Mouse (Mus musculus): ENCODE measurements around the gene Lif. TPM values are rescaled to one million over a fixed set of nuclear protein-coding genes. Genes with fewer than 3 reads are reported as not detected.
A peak's percentile ranks its signal among the peaks of the same experiment; 100 is the strongest.

The Lif gene
- polyA plus RNA-seq, 1 experiment from 2014 or later = not detected

DNA sequence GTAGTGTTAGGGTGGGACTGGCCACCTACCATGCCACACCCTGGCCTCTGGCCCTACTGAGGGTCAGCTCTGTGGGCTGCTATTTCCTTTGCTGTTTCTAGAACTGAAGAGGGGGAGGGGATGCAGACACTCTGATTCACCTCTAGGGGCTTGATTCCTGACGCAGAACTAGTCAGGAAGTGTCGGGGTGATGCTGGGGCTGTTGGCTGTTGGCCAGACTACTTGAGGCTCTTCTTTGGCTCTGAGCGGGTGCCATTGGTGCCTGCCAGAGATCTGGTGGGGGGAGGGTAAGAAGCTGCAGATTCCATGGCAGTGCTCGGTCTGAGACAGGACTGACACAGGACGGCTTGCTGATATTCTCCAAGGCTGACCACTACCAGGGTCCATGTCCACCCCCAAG, 4.6 kb downstream of the Lif start:
- H3K4me1 ChIP-seq (replicated peaks; ENCODE audit: control insufficient read depth, insufficient read depth, low read length) = peaks cover 16% of the 10 kb centered on the region
- no peak overlapping the region for H3K27ac ChIP-seq (ENCODE audit: low read depth, low read length)
- no peak overlapping the region for H3K4me3 ChIP-seq (ENCODE audit: low read depth, low read length)
- H3K36me3 ChIP-seq (ENCODE audit: control insufficient read depth, insufficient read depth, low read length) = no peaks in the 10 kb centered on the region
- peaks cover 25% of the 10 kb centered on the region for H3K27me3 ChIP-seq (replicated peaks; ENCODE audit: control insufficient read depth, insufficient read depth, low read length)
- H3K9me3 ChIP-seq (ENCODE audit: control insufficient read depth, low read length) = no peaks in the 10 kb centered on the region
- 37% methylated on average over 5 of the region's 5 CpGs for WGBS
- ATAC-seq (replicated peaks; ENCODE audit: low FRiP score) = no peak
- no peak for DNase-seq (ENCODE audit: low spot score)
- H3K9ac ChIP-seq (ENCODE audit: low read depth, low read length) = no peak overlapping the region
- H3K4me2 ChIP-seq = no peak overlapping the region; the same call in 1 of the 2 replicates

DNA sequence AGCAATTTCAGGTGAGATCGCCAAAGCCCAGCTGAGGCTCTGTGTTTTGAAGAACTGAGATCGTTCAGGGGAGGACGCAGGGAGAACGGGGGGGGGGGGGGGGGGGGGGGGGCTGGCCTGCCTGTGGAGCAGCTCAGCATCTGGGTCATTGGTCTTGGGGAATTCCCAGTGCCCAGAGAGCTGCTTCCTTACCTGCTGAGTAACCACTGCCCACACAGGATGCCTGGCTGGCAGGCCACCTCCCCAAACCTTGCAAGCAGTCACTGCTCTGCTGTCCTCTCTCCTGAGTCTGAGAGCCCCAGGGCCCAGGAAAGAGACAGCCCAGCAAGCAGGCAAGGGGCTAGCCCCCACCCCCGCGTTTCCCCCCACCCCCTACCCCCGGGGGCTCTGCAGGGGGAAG, 5.5 kb downstream of the Lif start:
- Histone ChIP-seq H3K9me3 (ENCODE audit: control insufficient read depth, low read length) (no peaks in the 10 kb centered on the region), H3K4me2 (no peak overlapping the region), H3K36me3 (ENCODE audit: control insufficient read depth, insufficient read depth, low read length) (no peaks in the 10 kb centered on the region), H3K27ac (ENCODE audit: low read depth, low read length) (no peak overlapping the region), H3K4me3 (ENCODE audit: low read depth, low read length) (no peak overlapping the region), H3K4me1 (replicated peaks; ENCODE audit: control insufficient read depth, insufficient read depth, low read length) (peaks cover 16% of the 10 kb centered on the region), H3K9ac (ENCODE audit: low read depth, low read length) (no peak overlapping the region), H3K27me3 (replicated peaks; ENCODE audit: control insufficient read depth, insufficient read depth, low read length) (peaks cover 34% of the 10 kb centered on the region)
- WGBS = 22% methylated on average over 6 of the region's 7 CpGs
- no peak for DNase-seq (ENCODE audit: low spot score)
- ATAC-seq (replicated peaks; ENCODE audit: low FRiP score) = no peak

- no peak overlapping the region for H3K4me3 ChIP-seq (ENCODE audit: low read depth, low read length)
- H3K4me2 ChIP-seq = no peak overlapping the region
- WGBS = 32% methylated on average over 1 of the region's 1 CpGs
- peaks cover 39% of the 10 kb centered on the region for H3K27me3 ChIP-seq (replicated peaks; ENCODE audit: control insufficient read depth, insufficient read depth, low read length)
- no peak overlapping the region for H3K9ac ChIP-seq (ENCODE audit: low read depth, low read length)
- no peaks in the 10 kb centered on the region for H3K36me3 ChIP-seq (ENCODE audit: control insufficient read depth, insufficient read depth, low read length)
- no peaks in the 10 kb centered on the region for H3K9me3 ChIP-seq (ENCODE audit: control insufficient read depth, low read length)
- DNase-seq (ENCODE audit: low spot score) (no peak), ATAC-seq (replicated peaks; ENCODE audit: low FRiP score) (no peak)
- H3K27ac ChIP-seq (ENCODE audit: low read depth, low read length) = no peak overlapping the region
- peaks cover 16% of the 10 kb centered on the region for H3K4me1 ChIP-seq (replicated peaks; ENCODE audit: control insufficient read depth, insufficient read depth, low read length)
These were observed 5.9 kb downstream of the Lif start for GRCm38 (mm10) chr11:4263296-4263695.

DNA sequence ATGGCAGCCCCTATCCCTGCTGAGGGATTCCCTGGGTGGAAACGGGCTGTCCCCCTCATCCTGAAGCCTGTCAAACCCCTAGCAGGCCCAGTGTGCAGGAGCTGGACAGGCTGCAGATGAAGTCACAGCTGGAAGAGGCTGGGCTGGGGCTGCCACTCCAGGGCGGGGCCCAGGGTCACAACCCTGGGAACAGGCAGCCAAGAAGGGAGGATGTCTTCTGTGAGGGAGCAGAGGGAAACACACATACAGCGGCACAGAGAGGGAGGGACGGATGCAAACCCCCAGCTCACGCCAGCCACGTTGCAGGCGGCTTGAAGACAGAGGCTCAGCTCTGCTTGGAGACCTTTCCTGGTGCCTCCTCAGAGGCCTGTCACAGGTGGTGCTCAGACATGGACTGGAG, 6.7 kb downstream of the Lif start:
- ATAC-seq (replicated peaks; ENCODE audit: low FRiP score) (no peak), DNase-seq (ENCODE audit: low spot score) (no peak)
- H3K27me3 ChIP-seq (replicated peaks; ENCODE audit: control insufficient read depth, insufficient read depth, low read length) = peaks cover 46% of the 10 kb centered on the region
- no peaks in the 10 kb centered on the region for H3K9me3 ChIP-seq (ENCODE audit: control insufficient read depth, low read length)
- peaks cover 16% of the 10 kb centered on the region for H3K4me1 ChIP-seq (replicated peaks; ENCODE audit: control insufficient read depth, insufficient read depth, low read length)
- no peak overlapping the region for H3K9ac ChIP-seq (ENCODE audit: low read depth, low read length)
- H3K4me2 ChIP-seq = no peak overlapping the region
- no peaks in the 10 kb centered on the region for H3K36me3 ChIP-seq (ENCODE audit: control insufficient read depth, insufficient read depth, low read length)
- WGBS = 70% methylated on average over 7 of the region's 7 CpGs
- H3K27ac ChIP-seq (ENCODE audit: low read depth, low read length) = no peak overlapping the region
- no peak overlapping the region for H3K4me3 ChIP-seq (ENCODE audit: low read depth, low read length)

DNA sequence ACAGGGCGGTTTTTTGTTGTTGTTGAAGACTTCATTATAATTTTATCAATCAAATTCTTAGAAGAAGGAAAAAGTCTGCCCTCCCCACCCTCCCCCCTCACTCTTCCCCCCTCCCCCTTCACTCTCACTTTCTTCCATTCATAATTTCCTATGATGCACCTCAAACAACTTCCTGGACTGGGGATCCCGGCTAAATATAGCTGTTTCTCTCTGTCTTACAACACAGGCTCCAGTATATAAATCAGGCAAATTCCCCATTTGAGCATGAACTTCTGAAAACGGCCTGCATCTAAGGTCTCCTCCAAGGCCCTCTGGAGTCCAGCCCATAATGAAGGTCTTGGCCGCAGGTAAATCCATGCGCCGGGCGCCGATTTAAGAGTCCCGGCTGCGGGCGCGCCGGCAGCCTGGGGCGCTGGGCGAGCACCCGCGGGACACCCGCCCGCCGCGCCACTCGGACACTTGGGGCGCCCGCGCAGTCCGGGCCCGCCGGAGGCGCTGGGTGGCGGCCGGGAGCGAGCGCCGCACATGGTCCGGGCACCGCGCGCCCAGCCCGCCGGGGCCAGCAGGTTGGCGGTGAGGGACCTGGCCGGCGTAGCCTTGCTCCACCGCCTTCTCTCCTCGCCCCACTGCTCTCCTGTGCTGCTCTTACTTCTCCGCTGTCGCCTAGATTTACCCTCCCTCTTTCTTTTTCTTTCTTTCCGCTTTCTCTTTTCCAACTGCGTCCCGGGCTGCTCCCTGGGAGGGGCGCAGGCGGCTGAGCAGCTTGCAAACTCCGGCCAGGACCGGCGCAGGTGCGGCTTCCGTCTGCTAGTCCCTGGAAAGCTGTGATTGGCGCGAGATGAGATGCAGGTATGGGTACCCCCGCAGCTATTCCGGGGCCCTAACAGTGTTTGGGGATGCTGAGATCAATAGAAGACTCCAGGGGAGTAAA, 9.2 kb downstream of the Lif start:
- no peak overlapping the region for H3K27ac ChIP-seq (ENCODE audit: low read depth, low read length)
- peaks cover 12% of the 10 kb centered on the region for H3K4me1 ChIP-seq (replicated peaks; ENCODE audit: control insufficient read depth, insufficient read depth, low read length)
- WGBS = 1% methylated on average over 58 of the region's 61 CpGs
- peak overlapping the region; percentile 79 for H3K4me2 ChIP-seq
- H3K4me3 ChIP-seq (ENCODE audit: low read depth, low read length) = peak overlapping the region; percentile 60
- no peaks in the 10 kb centered on the region for H3K9me3 ChIP-seq (ENCODE audit: control insufficient read depth, low read length)
- peaks cover 53% of the 10 kb centered on the region for H3K27me3 ChIP-seq (replicated peaks; ENCODE audit: control insufficient read depth, insufficient read depth, low read length)
- no peaks in the 10 kb centered on the region for H3K36me3 ChIP-seq (ENCODE audit: control insufficient read depth, insufficient read depth, low read length)
- ATAC-seq (replicated peaks; ENCODE audit: low FRiP score) (no peak), DNase-seq (ENCODE audit: low spot score) (peak; percentile 47)
- H3K9ac ChIP-seq (ENCODE audit: low read depth, low read length) = peak overlapping the region; percentile 36

DNA sequence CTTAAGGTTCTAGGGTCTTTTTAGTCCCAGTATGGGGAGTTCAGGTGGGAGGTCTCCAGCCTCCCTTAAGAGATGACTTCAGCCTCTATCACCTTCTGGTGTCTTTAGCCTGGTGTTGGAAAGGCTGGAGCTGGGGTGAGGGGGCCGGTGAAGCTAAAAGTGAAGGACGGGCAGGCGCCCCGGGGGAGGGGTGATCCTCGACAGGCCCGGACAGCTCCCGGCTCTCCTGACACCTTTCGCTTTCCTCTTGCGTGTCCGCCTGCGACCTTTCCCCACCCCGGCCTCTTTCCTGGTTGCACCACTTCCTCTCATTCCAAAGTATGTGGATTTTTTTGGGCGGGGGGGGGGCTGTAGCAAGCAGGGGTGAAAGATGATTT, 9.8 kb downstream of the Lif start:
- no peak overlapping the region for H3K27ac ChIP-seq (ENCODE audit: low read depth, low read length)
- no peaks in the 10 kb centered on the region for H3K36me3 ChIP-seq (ENCODE audit: control insufficient read depth, insufficient read depth, low read length)
- peak overlapping the region; percentile 60 for H3K4me3 ChIP-seq (ENCODE audit: low read depth, low read length)
- no peak for ATAC-seq (replicated peaks; ENCODE audit: low FRiP score)
- WGBS = 7% methylated on average over 12 of the region's 13 CpGs
- H3K27me3 ChIP-seq (replicated peaks; ENCODE audit: control insufficient read depth, insufficient read depth, low read length) = peaks cover 53% of the 10 kb centered on the region
- DNase-seq (ENCODE audit: low spot score) = no peak
- peak overlapping the region; percentile 79 for H3K4me2 ChIP-seq
- H3K4me1 ChIP-seq (replicated peaks; ENCODE audit: control insufficient read depth, insufficient read depth, low read length) = peaks cover 8% of the 10 kb centered on the region
- no peaks in the 10 kb centered on the region for H3K9me3 ChIP-seq (ENCODE audit: control insufficient read depth, low read length)
- no peak overlapping the region for H3K9ac ChIP-seq (ENCODE audit: low read depth, low read length)

GRCm38 (mm10) chr11:4268500-4268899, 11.1 kb downstream of the Lif start:
- 0 out of 2 replicates have a peak, but pooled peaks cover under 1% of the 10 kb centered on the region for H3K4me1 ChIP-seq (replicated peaks; ENCODE audit: control insufficient read depth, insufficient read depth, low read length)
- H3K27me3 ChIP-seq (replicated peaks; ENCODE audit: control insufficient read depth, insufficient read depth, low read length) = peaks cover 53% of the 10 kb centered on the region
- no peak overlapping the region for H3K4me3 ChIP-seq (ENCODE audit: low read depth, low read length)
- H3K36me3 ChIP-seq (ENCODE audit: control insufficient read depth, insufficient read depth, low read length) = no peaks in the 10 kb centered on the region
- no peak overlapping the region for H3K9ac ChIP-seq (ENCODE audit: low read depth, low read length)
- no peak overlapping the region for H3K27ac ChIP-seq (ENCODE audit: low read depth, low read length)
- H3K4me2 ChIP-seq = no peak overlapping the region
- DNase-seq (ENCODE audit: low spot score) (no peak), ATAC-seq (replicated peaks; ENCODE audit: low FRiP score) (no peak)
- no peaks in the 10 kb centered on the region for H3K9me3 ChIP-seq (ENCODE audit: control insufficient read depth, low read length)
- WGBS = 76% methylated on average over 6 of the region's 6 CpGs

DNA sequence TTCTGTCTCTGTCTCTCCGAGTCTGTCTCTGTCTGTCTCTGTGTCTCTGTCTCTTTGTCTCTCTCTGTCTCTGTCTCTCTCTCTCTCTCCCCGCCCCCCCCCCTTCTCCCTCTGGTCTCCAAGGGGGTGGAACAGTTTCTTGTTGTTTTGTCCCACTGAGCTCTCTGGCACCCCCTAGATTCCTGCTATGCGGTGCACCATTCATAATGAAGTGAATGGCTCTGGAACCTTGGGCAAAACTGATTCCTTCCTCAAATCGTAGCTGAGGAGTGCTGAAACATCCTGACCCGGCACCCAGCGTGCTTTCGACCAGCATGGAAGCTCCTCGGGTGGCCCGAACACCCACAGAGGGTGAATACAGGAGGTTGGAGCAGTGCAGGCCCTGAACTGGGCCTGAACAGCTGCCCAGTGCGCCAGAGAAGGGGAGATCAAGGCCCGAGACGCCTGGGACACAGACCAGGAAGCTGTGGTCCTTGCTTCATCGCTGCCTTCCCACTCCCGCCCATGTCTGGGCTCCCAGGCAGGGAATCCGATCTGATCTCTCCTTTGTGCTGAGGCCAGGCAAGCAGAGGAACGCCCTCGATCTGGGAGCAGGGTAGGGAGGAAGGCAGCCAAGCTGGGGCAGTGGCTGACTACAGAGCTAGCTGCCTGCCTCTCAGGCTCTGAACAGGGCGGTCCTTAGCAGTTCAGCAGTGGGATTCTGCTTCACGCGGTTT, 13.5 kb downstream of the Lif start:
- H3K27me3 ChIP-seq (replicated peaks; ENCODE audit: control insufficient read depth, insufficient read depth, low read length) = peaks cover 38% of the 10 kb centered on the region
- ATAC-seq (replicated peaks; ENCODE audit: low FRiP score) = no peak
- no peaks in the 10 kb centered on the region for H3K4me1 ChIP-seq (replicated peaks; ENCODE audit: control insufficient read depth, insufficient read depth, low read length)
- H3K9ac ChIP-seq (ENCODE audit: low read depth, low read length) = no peak overlapping the region
- no peak overlapping the region for H3K4me2 ChIP-seq
- no peak overlapping the region for H3K4me3 ChIP-seq (ENCODE audit: low read depth, low read length)
- H3K27ac ChIP-seq (ENCODE audit: low read depth, low read length) = no peak overlapping the region
- H3K9me3 ChIP-seq (ENCODE audit: control insufficient read depth, low read length) = no peaks in the 10 kb centered on the region
- no peaks in the 10 kb centered on the region for H3K36me3 ChIP-seq (ENCODE audit: control insufficient read depth, insufficient read depth, low read length)
- no peak for DNase-seq (ENCODE audit: low spot score)
- WGBS = 27% methylated on average over 19 of the region's 20 CpGs
